Mouse (Mus musculus): ENCODE measurements around the gene Fam234b.

Gene Fam234b

DNA sequence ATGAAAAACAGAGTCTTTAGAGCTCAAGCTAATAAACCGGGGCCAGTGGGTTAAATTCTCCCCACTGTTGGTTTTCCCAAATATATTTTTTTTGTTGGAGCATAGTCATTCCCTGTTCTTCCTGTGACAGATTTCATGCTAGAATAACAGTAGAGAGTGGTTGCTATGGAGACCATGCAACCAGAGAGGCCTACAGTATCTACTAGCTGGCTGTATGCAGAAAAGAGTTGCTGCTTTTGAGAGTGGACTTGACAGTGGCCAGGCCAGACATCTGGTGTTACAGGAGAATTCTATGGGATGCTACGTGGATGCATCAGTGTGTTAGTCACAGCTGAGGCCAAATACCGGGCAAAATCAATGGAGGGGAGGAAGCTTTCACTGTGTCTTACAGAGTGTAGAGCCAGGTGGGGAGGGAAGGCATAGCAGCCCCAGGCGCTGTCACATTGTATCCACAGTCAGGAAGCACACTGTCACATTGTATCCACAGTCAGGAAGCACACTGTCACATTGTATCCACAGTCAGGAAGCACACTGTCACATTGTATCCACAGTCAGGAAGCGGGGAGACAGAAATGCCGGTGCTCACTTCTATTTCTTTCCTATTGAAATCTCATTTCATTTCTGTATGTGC is 26.1 kb downstream of the Fam234b start:
- no peak for DNase-seq (ENCODE audit: extremely low read depth, low read depth)

DNA sequence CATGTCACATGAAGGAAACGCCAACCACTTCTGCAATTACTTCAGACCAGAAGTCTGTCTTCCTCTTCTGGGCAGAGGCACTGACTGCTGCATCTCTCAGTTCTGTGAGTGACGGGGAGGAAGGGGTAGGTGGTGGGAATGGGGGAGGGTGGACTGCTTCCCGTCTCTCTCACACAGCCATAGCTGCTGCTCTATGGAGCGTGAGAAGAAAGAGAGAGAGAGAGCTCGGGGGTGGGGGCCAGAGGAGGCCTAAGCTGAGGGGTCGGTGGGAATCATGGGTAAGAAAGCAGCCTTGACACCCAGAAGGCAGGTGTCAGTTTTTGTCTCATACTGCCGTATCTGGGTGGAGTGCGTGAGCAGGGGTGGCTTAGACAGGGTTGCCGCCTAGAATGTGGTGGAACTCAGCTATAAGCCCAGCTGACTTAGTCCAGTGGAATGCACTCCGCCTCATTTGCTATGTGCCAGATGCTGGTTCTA is 30.7 kb downstream of the Fam234b start:
- DNase-seq (ENCODE audit: extremely low read depth, low read depth) = no peak

DNA sequence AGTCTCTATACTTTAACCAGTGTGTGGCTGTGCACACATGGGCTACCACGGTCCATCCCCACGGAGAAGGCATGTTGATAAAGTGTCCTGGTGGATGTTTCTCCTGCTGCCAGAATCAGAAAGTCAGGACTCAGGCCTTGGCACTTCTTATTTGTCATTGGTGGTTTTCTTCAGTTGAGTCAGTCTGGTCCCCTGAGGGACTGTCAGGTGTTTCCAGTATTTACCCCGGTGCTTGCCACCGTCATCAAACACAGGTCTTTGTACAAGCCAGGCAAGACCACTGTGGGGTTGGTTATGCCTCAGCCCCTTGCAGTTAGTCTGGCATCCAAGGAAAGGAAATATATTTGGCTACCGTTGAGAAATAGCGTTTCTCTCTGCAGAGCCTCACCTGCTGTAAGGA is 32.8 kb downstream of the Fam234b start:
- DNase-seq (ENCODE audit: extremely low read depth, low read depth) = no peak

GRCm38 (mm10) chr6:135232443-135233182 is 34.8 kb downstream of the Fam234b start:
- no peak for DNase-seq (ENCODE audit: extremely low read depth, low read depth)

GRCm38 (mm10) chr6:135235742-135236141 is 38.0 kb downstream of the Fam234b start:
- no peak for DNase-seq (ENCODE audit: extremely low read depth, low read depth)

DNA sequence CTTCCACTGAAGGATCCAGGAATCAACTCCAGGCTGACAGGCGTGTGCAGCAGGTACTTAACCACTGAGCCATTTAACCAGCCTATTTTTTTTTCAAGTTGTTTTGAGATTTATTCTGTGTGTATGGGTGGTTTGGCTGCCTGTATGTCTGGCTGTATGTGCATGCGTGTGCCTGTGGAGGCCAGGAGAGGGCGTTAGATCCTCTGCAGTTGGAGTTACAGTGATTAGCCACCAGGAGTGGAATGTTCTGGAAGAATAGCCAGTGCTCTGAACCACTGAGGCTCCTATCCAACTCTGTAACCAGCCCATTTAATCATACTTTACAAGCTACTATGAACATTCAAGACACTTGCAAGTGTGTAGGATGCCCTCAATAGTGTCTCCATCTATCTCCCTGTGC is 38.8 kb downstream of the Fam234b start:
- no peak for DNase-seq (ENCODE audit: extremely low read depth, low read depth)

GRCm38 (mm10) chr6:135237326-135237725 is 39.5 kb downstream of the Fam234b start:
- no peak for DNase-seq (ENCODE audit: extremely low read depth, low read depth)

DNA sequence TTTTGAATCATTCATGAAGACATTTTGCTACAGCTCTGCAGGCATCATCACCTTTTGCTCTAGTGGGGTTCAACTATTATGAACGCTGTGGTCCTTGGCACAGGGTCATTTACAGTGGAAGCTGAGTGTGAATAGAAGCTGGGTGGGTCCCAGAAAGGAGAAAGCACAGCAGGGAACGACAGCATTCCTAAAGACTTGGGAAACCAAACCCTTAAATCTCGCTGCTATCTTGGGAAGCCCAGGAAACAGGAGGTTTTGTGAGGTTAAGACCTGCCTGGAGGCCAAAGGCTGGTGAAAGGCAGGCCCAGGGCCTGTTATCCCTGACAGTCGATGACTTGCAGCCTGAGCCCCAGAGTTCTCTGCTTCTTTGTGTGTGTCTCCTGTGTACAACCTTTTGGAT is 40.4 kb downstream of the Fam234b start:
- DNase-seq (ENCODE audit: extremely low read depth, low read depth) = no peak

GRCm38 (mm10) chr6:135240361-135240760 is 42.6 kb downstream of the Fam234b start:
- no peak for DNase-seq (ENCODE audit: extremely low read depth, low read depth)

GRCm38 (mm10) chr6:135245586-135245985 is 47.8 kb downstream of the Fam234b start:
- DNase-seq (ENCODE audit: extremely low read depth, low read depth) = no peak

- DNase-seq (ENCODE audit: extremely low read depth, low read depth) = no peak
Measured at GRCm38 (mm10) chr6:135247861-135248260, 50.1 kb downstream of the Fam234b start.

- DNase-seq (ENCODE audit: extremely low read depth, low read depth) = peak; percentile 20
Measured at GRCm38 (mm10) chr6:135249846-135250531, 52.2 kb downstream of the Fam234b start.

- no peak for DNase-seq (ENCODE audit: extremely low read depth, low read depth)
Measured at GRCm38 (mm10) chr6:135250926-135251699, 53.3 kb downstream of the Fam234b start.

DNA sequence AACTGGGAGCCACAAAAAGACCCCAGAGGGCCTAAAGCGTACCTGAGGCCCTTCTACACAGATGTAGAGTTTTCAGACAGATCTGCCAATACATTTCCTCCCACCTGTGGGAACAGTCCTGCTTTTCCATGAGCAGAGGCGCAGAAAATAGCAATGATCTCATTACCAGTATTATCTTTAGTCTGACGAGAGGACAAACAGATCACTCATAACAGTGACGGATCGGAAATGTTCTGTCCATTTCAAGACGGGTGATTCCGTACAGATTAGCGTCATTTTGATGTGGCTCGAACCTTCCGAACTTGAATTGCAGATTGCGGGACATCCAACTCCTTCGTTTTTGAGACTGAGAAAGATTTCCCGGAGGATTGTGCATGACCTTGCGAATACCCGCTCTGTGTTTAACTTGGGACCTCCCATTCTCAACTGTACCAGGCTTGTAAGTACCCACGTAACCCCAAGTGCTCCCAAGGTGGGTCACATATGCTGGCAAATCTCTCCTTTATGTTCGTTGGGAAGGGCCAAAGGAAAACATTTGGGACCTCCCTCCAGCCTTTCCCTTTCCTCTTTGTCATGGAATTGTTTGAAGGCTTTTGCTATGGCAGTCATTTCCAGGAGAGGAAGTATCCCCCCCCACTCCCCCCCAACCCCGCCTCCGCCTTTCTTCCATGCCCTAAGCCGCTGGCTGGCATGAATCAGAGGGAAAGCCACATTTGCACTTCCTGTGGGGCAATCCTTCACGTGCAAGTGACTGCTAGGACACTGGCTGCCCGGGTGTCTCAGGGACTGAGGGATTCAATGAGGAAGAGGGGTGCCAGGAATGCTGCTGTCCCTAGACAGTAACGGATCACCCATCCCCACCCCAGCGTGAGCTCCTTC is 54.3 kb downstream of the Fam234b start:
- DNase-seq (ENCODE audit: extremely low read depth, low read depth) = no peak

DNA sequence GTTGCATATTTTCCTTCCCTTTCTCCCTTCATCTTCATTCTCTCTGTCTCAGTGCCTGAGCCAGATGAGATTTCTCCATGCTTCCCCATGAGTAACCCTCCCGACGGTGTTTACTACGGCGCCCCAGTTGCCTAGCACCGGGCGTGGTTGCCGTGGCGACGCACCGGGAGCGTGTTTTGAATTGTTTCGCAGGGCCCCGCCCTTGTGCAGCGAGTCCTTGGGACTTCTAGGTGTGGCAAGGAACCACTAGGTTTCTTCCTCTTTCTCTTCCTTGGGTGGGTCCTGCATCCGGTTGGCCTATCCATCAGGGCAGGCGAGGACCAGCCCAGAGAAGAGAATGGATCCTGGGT is 54.9 kb downstream of the Fam234b start:
- DNase-seq (ENCODE audit: extremely low read depth, low read depth) = peak; percentile 10

- DNase-seq (ENCODE audit: extremely low read depth, low read depth) = no peak
Measured at GRCm38 (mm10) chr6:135254153-135254552, 56.4 kb downstream of the Fam234b start, which contains the start of gene Gsg1. Gene Gsg1, minus strand, starts transcription at chr6:135254351.

- no peak for DNase-seq (ENCODE audit: extremely low read depth, low read depth)
Measured at GRCm38 (mm10) chr6:135260435-135260834, 62.7 kb downstream of the Fam234b start.

GRCm38 (mm10) chr6:135261124-135261523 is 63.3 kb downstream of the Fam234b start:
- no peak for DNase-seq (ENCODE audit: extremely low read depth, low read depth)

- DNase-seq (ENCODE audit: extremely low read depth, low read depth) = no peak
Measured at GRCm38 (mm10) chr6:135262565-135262964, 64.8 kb downstream of the Fam234b start.

DNA sequence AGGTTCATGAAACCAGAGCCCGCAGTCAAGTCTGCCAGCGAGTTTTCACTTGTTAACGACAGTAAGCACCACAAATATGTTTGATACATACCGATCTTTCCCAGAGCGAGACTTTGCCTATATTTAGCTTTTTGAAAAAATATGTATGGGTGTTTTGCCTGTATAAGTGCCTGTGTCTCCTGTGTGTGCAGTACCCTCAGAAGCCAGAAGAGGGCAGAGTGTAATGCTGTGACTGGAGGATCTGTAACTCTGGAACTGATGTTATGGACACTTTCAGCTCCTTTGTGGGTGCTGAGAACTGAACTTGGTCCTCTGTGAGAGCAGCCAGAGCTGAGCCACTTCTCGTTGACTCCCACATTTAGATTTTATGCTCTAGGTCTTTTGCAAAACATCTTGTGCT is 66.4 kb downstream of the Fam234b start:
- no peak for DNase-seq (ENCODE audit: extremely low read depth, low read depth)

GRCm38 (mm10) chr6:135266056-135266455 is 68.3 kb downstream of the Fam234b start:
- no peak for DNase-seq (ENCODE audit: extremely low read depth, low read depth)

Data from MEL-GATA-1-ER (cell line).